Mouse (Mus musculus): ENCODE data around the gene Pear1. TPM values are rescaled to one million over a fixed set of nuclear protein-coding genes. Genes with fewer than 3 reads are reported as not detected.
A peak's percentile ranks its signal among the peaks of the same experiment; 100 is the strongest.

Gene Pear1
- total RNA-seq, 2 experiments from 2014 or later, result 7.8 to 7.9 TPM

- Histone ChIP-seq H3K27ac (no peak overlapping the region), H3K4me3 (no peak overlapping the region)
- TF ChIP-seq CTCF (IDR thresholded peaks at IDR 0.05), result no peak
- intact Hi-C loops (cut with DNase I), result no loop called here
- no peak for DNase-seq (ENCODE audit: extremely low spot score in 1 of 2, low spot score in 2 of 2)
Measured at GRCm38 (mm10) chr3:87804038-87804677, 19.9 kb downstream of the Pear1 start.

GRCm38 (mm10) chr3:87801681-87802080, 22.4 kb downstream of the Pear1 start:
- no peak overlapping the region for H3K27ac ChIP-seq
- H3K4me3 ChIP-seq, result no peak overlapping the region
- DNase-seq (ENCODE audit: extremely low spot score in 1 of 2, low spot score in 2 of 2), result no peak
- no peak for TF ChIP-seq CTCF (IDR thresholded peaks at IDR 0.05)
- intact Hi-C loops (cut with DNase I), result no loop called here

GRCm38 (mm10) chr3:87796736-87797334, 27.3 kb downstream of the Pear1 start, which contains the start of gene Insrr:
Gene Insrr (plus strand): TSS chr3:87796951.
- Histone ChIP-seq H3K27ac (no peak within 1 kb of the TSS), H3K4me3 (no peak within 1 kb of the TSS)
- intact Hi-C loops (cut with DNase I), result no loop called here
- DNase-seq (ENCODE audit: extremely low spot score in 1 of 2, low spot score in 2 of 2), result no peak
- TF ChIP-seq CTCF (IDR thresholded peaks at IDR 0.05), result no peak

GRCm38 (mm10) chr3:87795336-87796277, 28.5 kb downstream of the Pear1 start:
- H3K4me3 ChIP-seq, result no peak overlapping the region
- DNase-seq (ENCODE audit: extremely low spot score in 1 of 2, low spot score in 2 of 2), result peak; percentile 23 to 50
- no peak overlapping the region for H3K27ac ChIP-seq
- intact Hi-C loops (cut with DNase I), result loop anchor here (1.0 to 2.0 kb wide), 2 partner anchors 21 to 65 kb away; no protein-coding TSS in a partner anchor
- peak; percentile 77 for TF ChIP-seq CTCF (IDR thresholded peaks at IDR 0.05)

- intact Hi-C loops (cut with DNase I), result loop anchor here (1.0 to 2.0 kb wide), 2 partner anchors 21 to 66 kb away; no protein-coding TSS in a partner anchor
- no peak within 1 kb of the TSS for H3K27ac ChIP-seq
- no peak within 1 kb of the TSS for H3K4me3 ChIP-seq
- DNase-seq (ENCODE audit: extremely low spot score in 1 of 2, low spot score in 2 of 2), result no peak
- TF ChIP-seq CTCF (IDR thresholded peaks at IDR 0.05), result no peak
Measured at GRCm38 (mm10) chr3:87794922-87795325, 29.2 kb downstream of the Pear1 start, which contains the start of gene Ntrk1. Gene Ntrk1 (minus strand): TSS chr3:87795162.

- intact Hi-C loops (cut with DNase I), result no loop called here
- TF ChIP-seq CTCF (IDR thresholded peaks at IDR 0.05), result no peak
- DNase-seq (ENCODE audit: extremely low spot score in 1 of 2, low spot score in 2 of 2), result no peak
- Histone ChIP-seq H3K27ac (no peak overlapping the region), H3K4me3 (no peak overlapping the region)
Measured at GRCm38 (mm10) chr3:87789768-87790167, 34.3 kb downstream of the Pear1 start.

- Histone ChIP-seq H3K4me3 (no peak overlapping the region), H3K27ac (no peak overlapping the region)
- intact Hi-C loops (cut with DNase I), result no loop called here
- DNase-seq (ENCODE audit: extremely low spot score in 1 of 2, low spot score in 2 of 2), result no peak
- no peak for TF ChIP-seq CTCF (IDR thresholded peaks at IDR 0.05)
Measured at GRCm38 (mm10) chr3:87789248-87789647, 34.9 kb downstream of the Pear1 start.

- DNase-seq (ENCODE audit: extremely low spot score in 1 of 2, low spot score in 2 of 2), result no peak
- TF ChIP-seq CTCF (IDR thresholded peaks at IDR 0.05), result no peak
- intact Hi-C loops (cut with DNase I), result no loop called here
- H3K4me3 ChIP-seq, result no peak overlapping the region
- H3K27ac ChIP-seq, result no peak overlapping the region
Measured at GRCm38 (mm10) chr3:87785626-87786214, 38.4 kb downstream of the Pear1 start.

GRCm38 (mm10) chr3:87785156-87785555, 39.0 kb downstream of the Pear1 start:
- TF ChIP-seq CTCF (IDR thresholded peaks at IDR 0.05), result no peak
- intact Hi-C loops (cut with DNase I), result no loop called here
- Histone ChIP-seq H3K27ac (no peak overlapping the region), H3K4me3 (no peak overlapping the region)
- DNase-seq (ENCODE audit: extremely low spot score in 1 of 2, low spot score in 2 of 2), result no peak

GRCm38 (mm10) chr3:87783282-87784023, 40.7 kb downstream of the Pear1 start:
- TF ChIP-seq CTCF (IDR thresholded peaks at IDR 0.05), result no peak
- Histone ChIP-seq H3K27ac (no peak overlapping the region), H3K4me3 (no peak overlapping the region)
- intact Hi-C loops (cut with DNase I), result no loop called here
- DNase-seq (ENCODE audit: extremely low spot score in 1 of 2, low spot score in 2 of 2), result no peak

GRCm38 (mm10) chr3:87779086-87779485, 45.0 kb downstream of the Pear1 start:
- no peak for TF ChIP-seq CTCF (IDR thresholded peaks at IDR 0.05)
- Histone ChIP-seq H3K4me3 (no peak overlapping the region), H3K27ac (no peak overlapping the region)
- DNase-seq (ENCODE audit: extremely low spot score in 1 of 2, low spot score in 2 of 2), result no peak
- intact Hi-C loops (cut with DNase I), result no loop called here
